Mouse (Mus musculus) ovary, postnatal 14 days (tissue): ENCODE data around the gene Il9r.
A peak's percentile ranks its signal among the peaks of the same experiment; 100 is the strongest.

Source experiments
- DNase-seq: peaks from one replicate; pipeline ENCODE4 v3.0.0; 2022; ENCODE audit warnings: low spot score

Gene Il9r

GRCm38 (mm10) chr11:32159176-32159575 is 40.9 kb downstream of the Il9r start:
- DNase-seq, result no peak

- no peak for DNase-seq
These were observed 42.1 kb downstream of the Il9r start for GRCm38 (mm10) chr11:32157791-32158594.

GRCm38 (mm10) chr11:32156854-32157630 is 43.0 kb downstream of the Il9r start:
- no peak for DNase-seq

- DNase-seq, result no peak
These were observed 46.9 kb downstream of the Il9r start for GRCm38 (mm10) chr11:32153216-32153615.

- DNase-seq, result no peak
These were observed 47.3 kb downstream of the Il9r start for GRCm38 (mm10) chr11:32152814-32153213.

- no peak for DNase-seq
These were observed 48.8 kb downstream of the Il9r start for GRCm38 (mm10) chr11:32151243-32151642.

GRCm38 (mm10) chr11:32149605-32150004 is 50.5 kb downstream of the Il9r start:
- no peak for DNase-seq

GRCm38 (mm10) chr11:32142771-32143170 is 57.3 kb downstream of the Il9r start:
- DNase-seq, result no peak

GRCm38 (mm10) chr11:32141627-32142586 is 58.2 kb downstream of the Il9r start:
- DNase-seq, result no peak

- peak; percentile 56 for DNase-seq
These were observed 59.0 kb downstream of the Il9r start for GRCm38 (mm10) chr11:32141034-32141433.

- no peak for DNase-seq
These were observed 60.5 kb downstream of the Il9r start for GRCm38 (mm10) chr11:32139528-32139961.

- DNase-seq, result no peak
These were observed 61.5 kb downstream of the Il9r start for GRCm38 (mm10) chr11:32138614-32138964.

- DNase-seq, result no peak
These were observed 62.1 kb downstream of the Il9r start for GRCm38 (mm10) chr11:32137719-32138613.
